Mouse (Mus musculus): ENCODE measurements at regions not wholly inside any gene's neighbourhood (a gene's known extent, or its start where the extent isn't known, plus 50 kb on each side); places are given as distances from the start of the nearest gene placed in this dataset.

- TF ChIP-seq POLR2A (IDR thresholded peaks at IDR 0.05; ENCODE audit: low read depth, low read length) = no peak
- no peak for TF ChIP-seq CTCF (IDR thresholded peaks at IDR 0.05; ENCODE audit: extremely low read depth, insufficient read length, insufficient replicate concordance, low read depth, low read length)
- Histone ChIP-seq H3K36me3 (ENCODE audit: control insufficient read depth, insufficient read depth, low read length) (no peaks in the 10 kb centered on the region), H3K27me3 (ENCODE audit: control insufficient read depth, insufficient read depth, low read length) (no peaks in the 10 kb centered on the region), H3K4me1 (ENCODE audit: control insufficient read depth, insufficient read depth, insufficient read length, low read length) (no peaks in the 10 kb centered on the region), H3K4me3 (ENCODE audit: low read depth, low read length) (no peak overlapping the region), H3K27ac (ENCODE audit: insufficient read depth, low read depth, low read length) (no peak overlapping the region)
- WGBS = 78% methylated on average over 7 of the region's 7 CpGs
Measured at GRCm38 (mm10) chr4:89460170-89460762, 149.4 kb upstream of the Cdkn2b start.

- H3K4me1 ChIP-seq (ENCODE audit: control insufficient read depth, insufficient read depth, insufficient read length, low read length) = no peaks in the 10 kb centered on the region
- no peak overlapping the region for H3K4me3 ChIP-seq (ENCODE audit: low read depth, low read length)
- no peak overlapping the region for H3K27ac ChIP-seq (ENCODE audit: insufficient read depth, low read depth, low read length)
- TF ChIP-seq CTCF (IDR thresholded peaks at IDR 0.05; ENCODE audit: extremely low read depth, insufficient read length, insufficient replicate concordance, low read depth, low read length) (no peak), POLR2A (IDR thresholded peaks at IDR 0.05; ENCODE audit: low read depth, low read length) (no peak)
- H3K27me3 ChIP-seq (ENCODE audit: control insufficient read depth, insufficient read depth, low read length) = no peaks in the 10 kb centered on the region
- no peaks in the 10 kb centered on the region for H3K36me3 ChIP-seq (ENCODE audit: control insufficient read depth, insufficient read depth, low read length)
- WGBS = 45% methylated on average over 1 of the region's 1 CpGs
Measured at GRCm38 (mm10) chr4:89459346-89459666, 148.5 kb upstream of the Cdkn2b start.

- Histone ChIP-seq H3K27me3 (ENCODE audit: control insufficient read depth, insufficient read depth, low read length) (no peaks in the 10 kb centered on the region), H3K36me3 (ENCODE audit: control insufficient read depth, insufficient read depth, low read length) (no peaks in the 10 kb centered on the region), H3K27ac (ENCODE audit: insufficient read depth, low read depth, low read length) (no peak overlapping the region), H3K4me1 (ENCODE audit: control insufficient read depth, insufficient read depth, insufficient read length, low read length) (no peaks in the 10 kb centered on the region), H3K4me3 (ENCODE audit: low read depth, low read length) (no peak overlapping the region)
- no peak for TF ChIP-seq POLR2A (IDR thresholded peaks at IDR 0.05; ENCODE audit: low read depth, low read length)
- no peak for TF ChIP-seq CTCF (IDR thresholded peaks at IDR 0.05; ENCODE audit: extremely low read depth, insufficient read length, insufficient replicate concordance, low read depth, low read length)
- WGBS = 39% methylated on average over 2 of the region's 2 CpGs
Measured at GRCm38 (mm10) chr4:89458628-89459345, 147.9 kb upstream of the Cdkn2b start.

GRCm38 (mm10) chr4:89457861-89458260, 147.0 kb upstream of the Cdkn2b start:
- Histone ChIP-seq H3K4me3 (ENCODE audit: low read depth, low read length) (no peak overlapping the region), H3K4me1 (ENCODE audit: control insufficient read depth, insufficient read depth, insufficient read length, low read length) (no peaks in the 10 kb centered on the region), H3K36me3 (ENCODE audit: control insufficient read depth, insufficient read depth, low read length) (no peaks in the 10 kb centered on the region), H3K27me3 (ENCODE audit: control insufficient read depth, insufficient read depth, low read length) (no peaks in the 10 kb centered on the region), H3K27ac (ENCODE audit: insufficient read depth, low read depth, low read length) (no peak overlapping the region)
- TF ChIP-seq POLR2A (IDR thresholded peaks at IDR 0.05; ENCODE audit: low read depth, low read length) = no peak
- TF ChIP-seq CTCF (IDR thresholded peaks at IDR 0.05; ENCODE audit: extremely low read depth, insufficient read length, insufficient replicate concordance, low read depth, low read length) = no peak
- 87% methylated on average over 2 of the region's 2 CpGs for WGBS

GRCm38 (mm10) chr4:89454926-89455325, 144.1 kb upstream of the Cdkn2b start:
- TF ChIP-seq CTCF (IDR thresholded peaks at IDR 0.05; ENCODE audit: extremely low read depth, insufficient read length, insufficient replicate concordance, low read depth, low read length) (no peak), POLR2A (IDR thresholded peaks at IDR 0.05; ENCODE audit: low read depth, low read length) (no peak)
- no peaks in the 10 kb centered on the region for H3K36me3 ChIP-seq (ENCODE audit: control insufficient read depth, insufficient read depth, low read length)
- H3K27ac ChIP-seq (ENCODE audit: insufficient read depth, low read depth, low read length) = no peak overlapping the region
- 94% methylated on average over 5 of the region's 5 CpGs for WGBS
- no peaks in the 10 kb centered on the region for H3K27me3 ChIP-seq (ENCODE audit: control insufficient read depth, insufficient read depth, low read length)
- H3K4me1 ChIP-seq (ENCODE audit: control insufficient read depth, insufficient read depth, insufficient read length, low read length) = peaks cover 2% of the 10 kb centered on the region; the same call in 1 of the 2 replicates
- no peak overlapping the region for H3K4me3 ChIP-seq (ENCODE audit: low read depth, low read length)

GRCm38 (mm10) chr4:89453051-89453450, 142.2 kb upstream of the Cdkn2b start:
- Histone ChIP-seq H3K4me1 (ENCODE audit: control insufficient read depth, insufficient read depth, insufficient read length, low read length) (peaks cover 2% of the 10 kb centered on the region; the same call in 1 of the 2 replicates), H3K4me3 (ENCODE audit: low read depth, low read length) (no peak overlapping the region), H3K36me3 (ENCODE audit: control insufficient read depth, insufficient read depth, low read length) (no peaks in the 10 kb centered on the region), H3K27me3 (ENCODE audit: control insufficient read depth, insufficient read depth, low read length) (no peaks in the 10 kb centered on the region), H3K27ac (ENCODE audit: insufficient read depth, low read depth, low read length) (no peak overlapping the region)
- TF ChIP-seq CTCF (IDR thresholded peaks at IDR 0.05; ENCODE audit: extremely low read depth, insufficient read length, insufficient replicate concordance, low read depth, low read length) (no peak), POLR2A (IDR thresholded peaks at IDR 0.05; ENCODE audit: low read depth, low read length) (no peak)

- Histone ChIP-seq H3K27ac (ENCODE audit: insufficient read depth, low read depth, low read length) (no peak overlapping the region), H3K36me3 (ENCODE audit: control insufficient read depth, insufficient read depth, low read length) (no peaks in the 10 kb centered on the region), H3K27me3 (ENCODE audit: control insufficient read depth, insufficient read depth, low read length) (no peaks in the 10 kb centered on the region), H3K4me3 (ENCODE audit: low read depth, low read length) (no peak overlapping the region), H3K4me1 (ENCODE audit: control insufficient read depth, insufficient read depth, insufficient read length, low read length) (peaks cover 4% of the 10 kb centered on the region)
- TF ChIP-seq POLR2A (IDR thresholded peaks at IDR 0.05; ENCODE audit: low read depth, low read length) = no peak
- no peak for TF ChIP-seq CTCF (IDR thresholded peaks at IDR 0.05; ENCODE audit: extremely low read depth, insufficient read length, insufficient replicate concordance, low read depth, low read length)
- 16% methylated on average over 2 of the region's 2 CpGs for WGBS
Measured at GRCm38 (mm10) chr4:89451741-89452140, 140.9 kb upstream of the Cdkn2b start.

All from small intestine, adult 2 months (tissue).